Mouse (Mus musculus) hindbrain, embryonic 12.5 days (tissue): ENCODE results near the gene Mtg1. TPM values are rescaled to one million over a fixed set of nuclear protein-coding genes. Genes with fewer than 3 reads are reported as not detected.

Experiments
- ATAC-seq: fragments of 200-750 bp; cut with Nextera tagmentation; 2 replicates; pipeline ENCODE4 v1.8.0; 2017; ENCODE audit warnings: moderate TSS enrichment; ENCODE audit not compliant: low FRiP score
- H3K27ac ChIP-seq: fragments of 300-500 bp; sonication (generic); 2 replicates; pipeline ENCODE4 v1.5.1; 2016; ENCODE audit warnings: mild to moderate bottlenecking
- H3K27me3 ChIP-seq: fragments of 300-500 bp; sonication (generic); 2 replicates; pipeline ENCODE4 v1.6.1; 2016; ENCODE audit warnings: mild to moderate bottlenecking
- H3K36me3 ChIP-seq: fragments of 300-500 bp; sonication (generic); 2 replicates; pipeline ENCODE4 v1.6.1; 2016; ENCODE audit warnings: mild to moderate bottlenecking
- H3K4me1 ChIP-seq: fragments of 300-500 bp; sonication (generic); 2 replicates; pipeline ENCODE4 v1.6.1; 2016
- H3K4me2 ChIP-seq: fragments of 300-500 bp; sonication (generic); replicated peaks from 2 replicates; pipeline ENCODE4 v1.6.1; 2016; ENCODE audit warnings: mild to moderate bottlenecking
- H3K4me3 ChIP-seq: fragments of 300-500 bp; sonication (generic); 2 replicates; pipeline ENCODE4 v1.5.1; 2016; ENCODE audit warnings: mild to moderate bottlenecking
- H3K9ac ChIP-seq: fragments of 300-500 bp; sonication (generic); 2 replicates; pipeline ENCODE4 v1.6.1; 2016; ENCODE audit warnings: mild to moderate bottlenecking, moderate library complexity
- H3K9me3 ChIP-seq: fragments of 300-500 bp; sonication (generic); replicated peaks from 2 replicates; pipeline ENCODE4 v1.6.1; 2016; ENCODE audit warnings: mild to moderate bottlenecking
- WGBS: fragments of 180-500 bp; shearing (Covaris S2); methylation state at CpG from one replicate; pipeline ENCODE4 v1.1.7; 2016; 5-methylcytosine and 5-hydroxymethylcytosine counted together
- polyA plus RNA-seq: library from polyadenylated mRNA; unstranded; fragments of >200 nt; fragmentation: Nextera tagmentation; extraction: Ambion mirVana; gene quantifications from 2 replicates; pipeline ENCODE4 v1.2.1, GENCODE M21; 2016

Gene Mtg1
- polyA plus RNA-seq, 1 experiment from 2014 or later = 25.7 TPM

DNA sequence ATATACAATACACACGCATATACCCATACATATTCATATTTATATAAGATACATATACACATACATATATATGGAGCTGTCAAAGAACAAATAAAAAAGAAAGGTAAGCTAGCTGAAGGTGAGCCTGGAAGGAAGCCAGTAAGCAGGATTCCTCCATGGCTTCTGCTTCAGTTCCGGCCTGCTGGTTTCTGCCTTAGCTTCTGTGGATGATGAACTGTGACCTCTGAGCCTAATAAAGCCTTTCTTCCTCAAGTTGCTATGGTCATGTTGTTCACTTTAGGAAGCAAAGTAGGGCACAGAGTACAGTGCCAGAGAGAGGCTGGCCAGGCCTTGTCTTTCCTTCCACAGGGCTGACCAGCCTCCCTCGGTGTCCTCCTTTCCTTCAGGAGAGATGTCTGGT is 33.5 kb downstream of the Mtg1 start:
- Histone ChIP-seq H3K27ac (no peak overlapping the region), H3K36me3 (no peaks in the 10 kb centered on the region), H3K9ac (no peak overlapping the region), H3K4me1 (no peaks in the 10 kb centered on the region), H3K4me2 (no peak overlapping the region), H3K9me3 (no peaks in the 10 kb centered on the region), H3K27me3 (no peaks in the 10 kb centered on the region), H3K4me3 (no peak overlapping the region)
- ATAC-seq = no peak
- WGBS = 88% methylated on average over 3 of the region's 3 CpGs

DNA sequence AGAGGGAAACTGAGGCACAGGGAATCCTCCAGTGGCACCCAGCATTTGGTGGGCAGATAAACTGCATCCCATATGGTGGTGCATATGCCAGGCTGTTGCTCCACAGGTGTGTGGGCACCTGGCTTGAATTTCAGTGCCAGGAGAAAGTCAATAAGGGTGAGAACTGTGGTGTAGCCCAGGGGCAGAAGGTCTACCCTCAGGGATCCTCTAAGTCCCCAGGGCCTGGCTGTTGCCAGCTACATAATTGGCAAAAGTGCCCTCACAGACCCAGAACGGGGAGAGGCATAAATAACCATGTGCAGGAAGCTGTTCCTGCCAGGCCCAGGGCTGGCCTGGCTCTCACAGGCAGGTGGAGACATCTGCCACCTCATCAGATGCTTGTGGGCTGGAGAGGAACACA is 35.6 kb downstream of the Mtg1 start, which contains the start of gene Olfr523:
Gene Olfr523, plus strand, starts transcription at position 282 of the 400 bp plus-strand sequence.
- 63% methylated on average over 1 of the region's 1 CpGs for WGBS
- no peaks in the 10 kb centered on the region for H3K9me3 ChIP-seq
- H3K9ac ChIP-seq = no peak within 1 kb of the TSS
- no peaks in the 10 kb centered on the region for H3K27me3 ChIP-seq
- no peak within 1 kb of the TSS for H3K4me2 ChIP-seq
- H3K36me3 ChIP-seq = no peaks in the 10 kb centered on the region
- no peak for ATAC-seq
- H3K4me3 ChIP-seq = no peak within 1 kb of the TSS
- H3K27ac ChIP-seq = no peak within 1 kb of the TSS
- H3K4me1 ChIP-seq = no peaks in the 10 kb centered on the region

DNA sequence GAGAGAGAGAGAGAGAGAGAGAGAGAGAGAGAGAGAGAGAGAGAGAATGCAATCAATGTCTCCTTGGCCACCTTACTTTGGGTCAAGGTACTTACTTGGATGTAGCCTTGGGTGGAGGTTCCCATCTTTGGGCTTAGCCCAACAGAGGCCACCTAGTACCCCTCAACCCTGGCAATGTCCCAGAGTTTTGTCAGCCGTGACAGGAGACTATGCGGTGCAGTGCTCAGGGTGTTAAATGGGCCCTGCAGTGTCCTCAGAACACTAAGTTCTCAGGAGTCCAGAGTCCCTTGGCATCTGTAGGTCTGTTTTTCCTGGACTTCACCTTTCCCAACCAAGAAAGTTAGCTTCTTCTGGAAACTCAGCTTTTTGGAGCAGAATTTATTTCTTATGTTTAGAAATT is 41.8 kb downstream of the Mtg1 start:
- Histone ChIP-seq H3K27me3 (no peaks in the 10 kb centered on the region), H3K4me2 (no peak overlapping the region), H3K27ac (no peak overlapping the region), H3K4me3 (no peak overlapping the region), H3K4me1 (no peaks in the 10 kb centered on the region), H3K9ac (no peak overlapping the region), H3K36me3 (no peaks in the 10 kb centered on the region), H3K9me3 (no peaks in the 10 kb centered on the region)
- 86% methylated on average over 2 of the region's 2 CpGs for WGBS
- no peak for ATAC-seq

DNA sequence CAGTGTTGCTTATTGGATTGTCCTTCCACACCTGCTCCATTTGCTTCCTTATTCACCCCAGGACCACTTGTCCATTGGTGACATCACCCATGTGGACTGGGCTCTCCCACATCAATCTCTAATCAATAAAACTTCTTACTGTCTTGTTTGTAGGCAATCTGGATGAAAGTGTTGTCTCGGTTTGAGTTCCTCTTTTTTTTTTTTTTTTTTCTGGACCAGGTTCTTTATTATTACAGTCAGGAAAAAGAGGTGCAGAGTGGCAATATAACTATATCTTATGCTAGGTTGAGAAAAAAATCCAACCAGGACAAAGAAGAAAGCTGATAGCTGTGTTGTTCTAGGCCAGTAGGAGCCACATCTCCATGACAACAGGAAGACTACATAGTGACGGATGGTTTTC is 43.3 kb downstream of the Mtg1 start:
- Histone ChIP-seq H3K36me3 (no peaks in the 10 kb centered on the region), H3K4me2 (no peak overlapping the region), H3K27ac (no peak overlapping the region), H3K4me3 (no peak overlapping the region), H3K4me1 (no peaks in the 10 kb centered on the region), H3K9ac (no peak overlapping the region), H3K9me3 (no peaks in the 10 kb centered on the region), H3K27me3 (no peaks in the 10 kb centered on the region)
- WGBS = 79% methylated on average over 2 of the region's 2 CpGs
- no peak for ATAC-seq

DNA sequence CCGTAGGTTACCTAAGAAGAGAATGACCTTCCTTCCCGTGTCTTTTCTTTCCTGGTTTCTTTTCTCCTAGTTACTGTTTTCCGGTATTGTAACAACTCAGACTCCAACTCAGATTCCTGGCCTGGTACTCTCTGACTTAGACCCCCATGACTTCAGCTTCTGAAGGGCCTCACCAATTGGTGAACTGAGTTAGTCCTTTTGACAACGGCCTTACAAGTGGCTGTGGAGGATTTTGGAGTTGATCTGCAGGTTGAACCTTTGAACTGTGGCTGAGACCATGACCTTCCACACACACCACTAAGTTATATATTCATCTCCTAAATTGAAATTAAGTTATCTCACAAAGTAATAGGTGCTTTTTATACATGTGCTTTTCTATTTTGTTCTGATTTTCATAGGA is 46.8 kb downstream of the Mtg1 start:
- Histone ChIP-seq H3K27ac (no peak overlapping the region), H3K9ac (no peak overlapping the region), H3K4me1 (no peaks in the 10 kb centered on the region), H3K9me3 (no peaks in the 10 kb centered on the region), H3K27me3 (no peaks in the 10 kb centered on the region), H3K36me3 (no peaks in the 10 kb centered on the region), H3K4me2 (no peak overlapping the region), H3K4me3 (no peak overlapping the region)
- no peak for ATAC-seq
- 93% methylated on average over 4 of the region's 4 CpGs for WGBS

DNA sequence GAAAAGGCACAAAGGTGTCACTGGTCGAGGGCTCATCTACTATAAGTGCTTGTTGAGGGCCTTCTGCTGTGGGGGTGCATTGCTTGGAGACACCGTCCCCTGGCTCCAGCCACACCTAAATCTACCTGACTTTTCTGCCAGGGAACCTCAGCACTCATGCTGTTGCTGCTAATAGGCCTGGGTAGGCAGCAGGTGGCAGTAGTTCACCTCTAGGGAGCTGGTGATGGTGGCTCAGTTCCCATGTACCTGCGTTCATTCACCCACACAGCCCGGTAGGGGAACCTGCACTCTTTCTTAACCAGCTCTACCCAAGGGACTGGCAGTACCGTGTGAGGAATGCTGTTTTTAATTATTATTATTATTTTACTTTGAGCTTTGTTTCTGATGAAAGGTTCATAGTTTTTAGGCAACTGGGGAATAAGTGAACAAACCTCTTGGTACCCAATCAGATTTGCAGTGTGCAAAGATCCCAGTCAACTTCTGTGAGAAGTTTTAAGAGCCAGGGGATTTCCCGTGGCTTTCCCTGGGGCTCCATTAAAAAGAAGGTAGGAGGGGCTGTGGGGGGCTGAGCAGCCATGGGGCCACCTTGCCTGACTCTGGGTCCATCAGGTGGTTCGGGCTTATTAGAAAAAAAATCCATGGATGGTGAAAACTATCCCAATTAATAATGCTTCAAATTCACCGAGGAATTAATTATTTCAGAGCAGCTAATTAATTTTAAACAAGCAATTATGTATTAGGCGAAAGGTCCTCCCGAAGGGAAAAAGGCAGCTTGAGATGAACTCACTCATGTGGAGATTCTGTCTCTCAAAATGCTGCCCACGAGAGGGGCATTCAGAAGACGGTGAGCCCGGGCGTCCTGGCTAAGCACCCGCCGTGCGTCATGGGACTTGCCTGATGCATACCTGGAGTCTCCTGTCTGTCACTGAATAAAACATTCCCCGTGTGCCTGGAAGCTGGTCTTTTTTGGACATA is 49.6 kb downstream of the Mtg1 start:
- H3K4me3 ChIP-seq = no peak overlapping the region
- no peak overlapping the region for H3K27ac ChIP-seq
- ATAC-seq = no peak
- no peak overlapping the region for H3K4me2 ChIP-seq
- no peaks in the 10 kb centered on the region for H3K36me3 ChIP-seq
- no peaks in the 10 kb centered on the region for H3K4me1 ChIP-seq
- no peaks in the 10 kb centered on the region for H3K9me3 ChIP-seq
- no peak overlapping the region for H3K9ac ChIP-seq
- WGBS = 68% methylated on average over 18 of the region's 18 CpGs
- H3K27me3 ChIP-seq = no peaks in the 10 kb centered on the region

DNA sequence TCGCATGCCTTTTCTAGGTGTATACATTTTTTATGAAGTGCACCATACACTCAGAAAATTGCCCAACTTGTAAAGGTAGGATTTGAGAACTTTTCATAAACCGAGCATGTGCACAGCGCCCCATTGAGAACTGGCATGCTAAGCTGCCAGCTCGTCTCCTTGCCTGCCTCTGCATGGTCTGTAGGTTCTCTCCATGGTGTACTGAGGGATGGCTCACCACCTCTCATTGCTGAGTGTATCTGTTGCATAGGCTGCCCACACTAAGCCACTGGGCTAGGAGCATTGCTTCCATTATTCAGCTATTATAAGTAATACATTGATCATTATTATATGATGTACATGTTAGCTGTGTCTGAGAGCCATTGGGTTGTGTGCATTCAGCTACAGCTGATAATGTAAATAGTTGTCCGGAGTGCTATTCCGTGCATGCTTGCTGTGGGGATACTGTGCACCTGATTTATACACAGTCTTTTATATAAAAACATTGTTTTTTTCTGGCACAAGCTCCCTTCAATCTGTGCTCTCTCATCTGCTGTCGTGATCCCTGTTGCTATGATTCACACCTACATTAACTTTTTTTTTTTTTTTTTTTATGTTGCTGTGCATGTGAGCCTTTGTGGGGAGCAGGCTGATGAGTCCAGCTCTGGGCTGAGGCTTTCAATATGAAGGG is 50.5 kb downstream of the Mtg1 start:
- Histone ChIP-seq H3K4me1 (no peaks in the 10 kb centered on the region), H3K9me3 (no peaks in the 10 kb centered on the region), H3K36me3 (no peaks in the 10 kb centered on the region), H3K27ac (no peak overlapping the region), H3K4me3 (no peak overlapping the region), H3K4me2 (no peak overlapping the region), H3K9ac (no peak overlapping the region), H3K27me3 (no peaks in the 10 kb centered on the region)
- no peak for ATAC-seq
- WGBS = 83% methylated on average over 7 of the region's 7 CpGs

DNA sequence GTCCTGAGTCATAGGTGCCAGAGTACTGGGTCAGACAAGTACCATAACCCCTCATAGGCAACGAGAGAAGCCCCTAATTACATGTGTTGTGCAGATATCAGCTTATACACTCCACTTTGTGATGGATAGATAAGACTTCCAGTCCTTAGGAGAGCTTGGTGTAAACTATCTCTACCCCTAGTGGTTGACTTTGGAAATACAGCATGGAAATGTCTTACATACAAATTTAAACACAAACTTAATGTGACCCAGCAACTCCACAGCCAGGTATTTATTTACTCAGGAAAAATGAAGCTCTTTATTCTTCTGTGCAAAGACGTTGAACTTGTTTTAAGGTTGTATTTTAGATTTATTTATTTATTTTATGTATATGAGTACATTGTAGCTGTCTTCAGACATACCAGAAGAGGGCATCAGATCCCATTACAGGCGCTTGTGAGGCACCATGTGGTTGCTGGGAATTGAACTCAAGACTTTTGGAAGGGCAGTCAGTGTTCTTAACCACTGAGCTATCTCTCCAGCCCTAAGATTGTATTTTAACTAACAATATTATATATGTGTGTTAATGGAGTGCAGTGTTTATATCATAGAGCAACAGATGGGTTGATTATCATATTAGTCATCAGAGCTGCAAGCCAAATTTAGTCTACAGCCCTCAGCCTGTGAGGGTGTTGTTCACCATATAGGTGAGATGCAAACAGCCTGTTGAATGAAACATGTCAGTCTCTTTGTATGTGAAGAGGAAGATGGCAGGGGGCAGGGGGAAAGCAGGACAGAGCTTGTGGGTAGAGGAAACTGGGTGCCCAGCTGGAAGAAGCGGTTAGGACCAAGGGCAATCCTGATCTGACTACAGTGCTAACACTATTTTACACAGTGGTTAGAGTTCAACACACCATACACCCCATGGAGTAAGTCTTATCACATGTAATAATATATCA is 51.3 kb downstream of the Mtg1 start:
- ATAC-seq = no peak
- Histone ChIP-seq H3K4me1 (no peaks in the 10 kb centered on the region), H3K4me3 (no peak overlapping the region), H3K4me2 (no peak overlapping the region), H3K27me3 (no peaks in the 10 kb centered on the region), H3K9ac (no peak overlapping the region), H3K36me3 (no peaks in the 10 kb centered on the region), H3K27ac (no peak overlapping the region), H3K9me3 (no peaks in the 10 kb centered on the region)
- 58% methylated on average over 4 of the region's 4 CpGs for WGBS

DNA sequence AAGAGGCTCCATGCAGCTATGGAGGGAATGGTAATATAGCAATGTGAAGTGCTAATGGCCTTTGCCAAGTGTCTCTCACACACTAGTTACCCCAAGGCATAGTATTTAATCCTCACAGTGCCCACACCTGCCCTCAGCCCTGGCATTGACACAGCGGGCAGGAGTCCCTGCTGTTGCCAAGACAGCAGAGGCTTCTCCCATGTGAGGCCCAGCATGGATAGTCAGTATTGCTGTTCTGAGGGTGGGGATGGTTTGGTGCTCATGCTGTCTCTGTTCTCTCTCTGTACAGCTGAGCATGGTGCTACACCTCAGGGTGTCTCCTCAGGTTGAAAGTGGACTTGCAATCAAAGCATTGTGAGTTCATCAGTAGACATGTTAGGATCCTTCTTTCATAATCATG is 53.1 kb downstream of the Mtg1 start:
- H3K27me3 ChIP-seq = no peaks in the 10 kb centered on the region
- H3K27ac ChIP-seq = no peak overlapping the region
- H3K4me2 ChIP-seq = no peak overlapping the region
- WGBS = 82% methylated on average over 1 of the region's 1 CpGs
- H3K9ac ChIP-seq = no peak overlapping the region
- no peaks in the 10 kb centered on the region for H3K4me1 ChIP-seq
- no peaks in the 10 kb centered on the region for H3K9me3 ChIP-seq
- H3K4me3 ChIP-seq = no peak overlapping the region
- no peaks in the 10 kb centered on the region for H3K36me3 ChIP-seq
- ATAC-seq = no peak

DNA sequence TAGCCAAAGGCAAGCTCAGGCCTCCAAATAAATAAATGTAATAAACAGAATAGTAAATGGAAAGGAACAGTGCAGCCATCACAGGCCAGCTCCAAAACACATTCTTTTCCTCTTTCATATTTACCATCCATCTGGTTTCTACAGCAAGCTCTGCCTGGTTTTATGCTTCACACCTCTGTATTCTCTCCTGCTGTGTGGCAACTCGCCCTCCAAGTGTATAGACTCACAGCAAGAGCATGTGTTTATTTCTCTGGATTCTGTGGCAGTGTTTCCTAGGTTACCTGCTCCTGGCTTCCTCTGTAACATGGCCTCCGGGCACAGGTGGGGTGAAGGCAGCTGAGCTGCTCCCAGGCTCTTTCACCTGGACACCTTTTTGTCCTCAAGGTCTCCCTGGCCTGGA is 55.1 kb downstream of the Mtg1 start:
- ATAC-seq = no peak
- H3K4me2 ChIP-seq = no peak overlapping the region
- no peaks in the 10 kb centered on the region for H3K27me3 ChIP-seq
- no peak overlapping the region for H3K27ac ChIP-seq
- WGBS = 55% methylated on average over 2 of the region's 2 CpGs
- H3K4me1 ChIP-seq = no peaks in the 10 kb centered on the region
- H3K9me3 ChIP-seq = no peaks in the 10 kb centered on the region
- no peak overlapping the region for H3K4me3 ChIP-seq
- no peaks in the 10 kb centered on the region for H3K36me3 ChIP-seq
- no peak overlapping the region for H3K9ac ChIP-seq

DNA sequence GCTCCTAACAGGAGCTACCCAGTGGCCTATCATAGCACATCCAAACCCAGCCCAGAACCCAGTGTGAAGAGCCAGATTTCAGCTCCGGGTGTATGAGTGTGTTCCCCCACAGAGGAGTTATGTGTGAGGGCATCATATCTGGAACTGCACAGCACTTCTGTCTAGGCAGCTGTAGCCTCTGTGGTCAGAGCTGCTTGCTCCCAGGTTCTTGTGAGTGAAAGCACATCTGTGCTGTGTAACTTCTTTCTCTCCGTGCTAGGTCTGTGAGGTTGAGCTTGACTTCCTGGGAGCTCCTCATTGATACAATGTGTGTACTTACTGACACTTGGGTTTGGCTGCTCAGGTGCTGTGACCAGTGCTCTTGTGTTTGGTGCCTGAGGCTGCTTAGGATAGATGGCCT is 55.5 kb downstream of the Mtg1 start:
- Histone ChIP-seq H3K4me3 (no peak overlapping the region), H3K4me2 (no peak overlapping the region), H3K4me1 (no peaks in the 10 kb centered on the region), H3K36me3 (no peaks in the 10 kb centered on the region), H3K9ac (no peak overlapping the region), H3K27me3 (no peaks in the 10 kb centered on the region), H3K9me3 (no peaks in the 10 kb centered on the region), H3K27ac (no peak overlapping the region)
- 82% methylated on average over 2 of the region's 2 CpGs for WGBS
- ATAC-seq = no peak

DNA sequence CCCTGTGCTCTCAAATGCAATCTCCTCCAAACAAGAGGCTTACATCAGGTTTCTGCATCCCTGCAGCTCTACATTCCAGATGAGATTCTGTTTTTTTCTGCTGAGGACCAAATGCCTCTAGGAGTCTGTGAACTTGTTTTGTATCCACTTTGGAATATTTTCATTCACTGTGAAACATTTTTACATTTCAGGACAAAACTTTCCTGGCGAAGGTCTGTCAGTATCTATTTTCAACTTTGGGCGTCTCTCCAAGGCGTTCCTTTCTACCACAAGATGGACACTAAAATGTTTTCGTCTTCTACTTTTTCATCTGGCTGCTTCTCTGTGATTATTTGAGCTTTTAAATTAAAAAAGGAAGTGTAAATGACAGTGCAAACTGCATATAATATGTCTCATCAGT is 56.7 kb downstream of the Mtg1 start:
- WGBS = 89% methylated on average over 4 of the region's 4 CpGs

More for the DNA sequence above, 56.7 kb downstream of the Mtg1 start:
- ATAC-seq = no peak
- Histone ChIP-seq H3K4me3 (no peak overlapping the region), H3K27me3 (no peaks in the 10 kb centered on the region), H3K9me3 (no peaks in the 10 kb centered on the region), H3K36me3 (no peaks in the 10 kb centered on the region), H3K4me1 (no peaks in the 10 kb centered on the region), H3K27ac (no peak overlapping the region), H3K9ac (no peak overlapping the region), H3K4me2 (no peak overlapping the region)
